Mouse (Mus musculus) frontal cortex, adult (tissue): ENCODE data around the gene Cdc42ep2.

Experiments
- ATAC-seq: cut with Nextera tagmentation; 2 replicates; pipeline ENCODE4 v1.9.2; 2017; ENCODE audit warnings: mild to moderate bottlenecking, moderate library complexity, mixed read lengths; ENCODE audit not compliant: low TSS enrichment

Cdc42ep2 gene

GRCm38 (mm10) chr19:5924713-5925093, at the start of gene Cdc42ep2:
Cdc42ep2 (minus strand) TSS chr19:5924816.
- peak; percentile 87 for ATAC-seq

GRCm38 (mm10) chr19:5967664-5968063, 43.0 kb upstream of the Cdc42ep2 start:
- no peak for ATAC-seq

- no peak for ATAC-seq
Observed at GRCm38 (mm10) chr19:5966786-5967185, 42.2 kb upstream of the Cdc42ep2 start.

- ATAC-seq, result no peak
Observed at GRCm38 (mm10) chr19:5965910-5966309, 41.3 kb upstream of the Cdc42ep2 start.

GRCm38 (mm10) chr19:5965280-5965679, 40.7 kb upstream of the Cdc42ep2 start:
- peak; percentile 62; the same call in 1 of the 2 replicates for ATAC-seq

GRCm38 (mm10) chr19:5964804-5965203, 40.2 kb upstream of the Cdc42ep2 start:
- no peak for ATAC-seq

- ATAC-seq, result peak; percentile 92
Observed at GRCm38 (mm10) chr19:5963883-5964562, 39.4 kb upstream of the Cdc42ep2 start, which contains the start of gene Pola2. Pola2 (minus strand) TSS chr19:5964202.

GRCm38 (mm10) chr19:5962651-5963050, 38.0 kb upstream of the Cdc42ep2 start:
- ATAC-seq, result no peak

GRCm38 (mm10) chr19:5957371-5957770, 32.8 kb upstream of the Cdc42ep2 start:
- ATAC-seq, result no peak

- ATAC-seq, result peak; percentile 57
Observed at GRCm38 (mm10) chr19:5956685-5957084, 32.1 kb upstream of the Cdc42ep2 start.

- no peak for ATAC-seq
Observed at GRCm38 (mm10) chr19:5955704-5956670, 31.4 kb upstream of the Cdc42ep2 start.

- no peak for ATAC-seq
Observed at GRCm38 (mm10) chr19:5954936-5955335, 30.3 kb upstream of the Cdc42ep2 start.

GRCm38 (mm10) chr19:5954031-5954710, 29.6 kb upstream of the Cdc42ep2 start:
- ATAC-seq, result no peak

GRCm38 (mm10) chr19:5953201-5953770, 28.7 kb upstream of the Cdc42ep2 start:
- ATAC-seq, result no peak

- ATAC-seq, result no peak
Observed at GRCm38 (mm10) chr19:5952071-5952691, 27.6 kb upstream of the Cdc42ep2 start.

- no peak for ATAC-seq
Observed at GRCm38 (mm10) chr19:5951631-5952030, 27.0 kb upstream of the Cdc42ep2 start.

GRCm38 (mm10) chr19:5950218-5950617, 25.6 kb upstream of the Cdc42ep2 start:
- ATAC-seq, result no peak

- ATAC-seq, result no peak
Observed at GRCm38 (mm10) chr19:5945891-5946290, 21.3 kb upstream of the Cdc42ep2 start.

- ATAC-seq, result peak; percentile 27; the same call in 1 of the 2 replicates
Observed at GRCm38 (mm10) chr19:5945027-5945426, 20.4 kb upstream of the Cdc42ep2 start.

GRCm38 (mm10) chr19:5944145-5944544, 19.5 kb upstream of the Cdc42ep2 start:
- ATAC-seq, result no peak

GRCm38 (mm10) chr19:5943404-5943803, 18.8 kb upstream of the Cdc42ep2 start:
- ATAC-seq, result no peak
